Mouse (Mus musculus) spleen, adult 2 months (tissue): ENCODE results near the gene 4833423E24Rik.

Source experiments
- CTCF ChIP-seq: fragments of 200-500 bp; IDR thresholded peaks from 2 replicates; pipeline ENCODE4 v1.5.1; 2011; ENCODE audit warnings: mild to moderate bottlenecking, inconsistent platforms; ENCODE audit not compliant: insufficient read depth, insufficient read length, insufficient replicate concordance; ENCODE audit errors: extremely low read depth
- POLR2A ChIP-seq: fragments of 200-500 bp; IDR thresholded peaks from 2 replicates; pipeline ENCODE4 v1.6.1; 2011; ENCODE audit warnings: low read depth, low read length, inconsistent platforms

DNA sequence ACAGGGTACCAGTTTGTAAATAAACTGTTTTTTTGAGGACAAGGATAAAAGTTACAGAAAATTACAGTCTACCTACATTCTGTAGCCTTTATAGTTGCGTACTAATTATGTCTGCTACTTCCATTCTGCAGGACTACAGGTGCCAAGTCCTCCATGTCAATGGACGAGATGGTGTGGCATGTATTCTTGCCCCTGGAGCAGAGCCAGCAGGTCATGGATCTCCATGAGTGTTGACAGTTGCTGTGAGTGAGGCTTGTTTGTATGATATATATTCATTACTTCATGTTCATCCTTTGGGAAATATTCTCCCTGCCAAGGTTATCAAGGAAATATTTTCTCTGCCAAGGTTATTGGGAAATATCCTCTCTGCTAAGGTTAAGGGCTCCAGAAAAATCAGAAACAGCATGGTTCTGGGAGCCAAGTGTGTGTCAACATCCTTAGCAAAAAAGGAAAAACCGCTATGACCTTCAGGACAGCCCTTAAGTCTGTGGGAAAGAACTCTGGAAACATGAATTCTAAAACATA, 52.0 kb downstream of the 4833423E24Rik start:
- TF ChIP-seq POLR2A (no peak), CTCF (no peak)
